Mouse (Mus musculus): ENCODE measurements at regions not wholly inside any gene's neighbourhood (a gene's known extent, or its start where the extent isn't known, plus 50 kb on each side); places are given as distances from the start of the nearest gene placed in this dataset.

DNA sequence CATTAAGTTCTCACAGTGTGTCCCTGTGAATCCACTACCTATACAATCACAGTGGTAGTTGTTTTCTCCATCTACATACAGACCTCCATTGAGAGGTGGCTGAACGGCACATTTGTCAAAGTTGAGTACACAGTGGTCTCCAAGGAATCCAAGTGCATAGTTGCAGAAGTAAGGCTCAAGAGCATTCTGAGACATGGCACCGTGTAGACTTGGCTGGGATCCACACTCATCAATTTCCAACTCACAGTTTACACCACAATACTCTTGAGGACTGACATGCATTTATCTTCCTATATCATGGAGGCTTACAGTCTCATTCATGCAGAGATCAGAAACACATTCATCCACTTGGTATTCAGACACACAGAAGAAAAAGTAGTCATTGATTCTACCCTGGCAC lies 2122.2 kb downstream of the 9330182O14Rik start:
- H3K27ac ChIP-seq, result no peak overlapping the region
- no peaks in the 10 kb centered on the region for H3K36me3 ChIP-seq
- no peaks in the 10 kb centered on the region for H3K9me3 ChIP-seq
- no peak overlapping the region for H3K4me3 ChIP-seq (replicated peaks)
- 80% methylated on average over 2 of the region's 2 CpGs for WGBS
- H3K4me1 ChIP-seq (replicated peaks), result 0 out of 2 replicates have a peak, but pooled peaks cover 3% of the 10 kb centered on the region
- no peaks in the 10 kb centered on the region for H3K27me3 ChIP-seq (replicated peaks)
- ATAC-seq, result no peak
- H3K9ac ChIP-seq, result no peak overlapping the region
- no peak overlapping the region for H3K4me2 ChIP-seq (replicated peaks)

- Histone ChIP-seq H3K27me3 (replicated peaks) (no peaks in the 10 kb centered on the region), H3K27ac (no peak overlapping the region), H3K4me1 (replicated peaks) (no peaks in the 10 kb centered on the region), H3K4me2 (replicated peaks) (no peak overlapping the region), H3K9ac (no peak overlapping the region), H3K4me3 (replicated peaks) (no peak overlapping the region), H3K36me3 (no peaks in the 10 kb centered on the region), H3K9me3 (no peaks in the 10 kb centered on the region)
- ATAC-seq, result no peak
- 54% methylated on average over 1 of the region's 1 CpGs for WGBS
Observed at GRCm38 (mm10) chr15:42275117-42275516, 2141.0 kb downstream of the 9330182O14Rik start.

- ATAC-seq, result no peak
- Histone ChIP-seq H3K9ac (no peak overlapping the region), H3K4me2 (replicated peaks) (no peak overlapping the region), H3K9me3 (no peaks in the 10 kb centered on the region), H3K4me1 (replicated peaks) (no peaks in the 10 kb centered on the region), H3K36me3 (no peaks in the 10 kb centered on the region), H3K4me3 (replicated peaks) (no peak overlapping the region), H3K27me3 (replicated peaks) (no peaks in the 10 kb centered on the region), H3K27ac (no peak overlapping the region)
- WGBS, result 72% methylated on average over 2 of the region's 2 CpGs
Observed at GRCm38 (mm10) chr15:42277247-42277646, 2143.1 kb downstream of the 9330182O14Rik start.

- Histone ChIP-seq H3K27ac (no peak overlapping the region), H3K9ac (no peak overlapping the region), H3K4me3 (replicated peaks) (no peak overlapping the region), H3K4me2 (replicated peaks) (no peak overlapping the region), H3K27me3 (replicated peaks) (no peaks in the 10 kb centered on the region), H3K4me1 (replicated peaks) (no peaks in the 10 kb centered on the region), H3K36me3 (no peaks in the 10 kb centered on the region), H3K9me3 (no peaks in the 10 kb centered on the region)
- ATAC-seq, result no peak
- WGBS, result 92% methylated on average over 3 of the region's 3 CpGs
Observed at GRCm38 (mm10) chr15:42280810-42281209, 2146.6 kb downstream of the 9330182O14Rik start.

- WGBS, result 14% methylated on average over 4 of the region's 4 CpGs
- Histone ChIP-seq H3K4me1 (replicated peaks) (no peaks in the 10 kb centered on the region), H3K27ac (no peak overlapping the region), H3K27me3 (replicated peaks) (no peaks in the 10 kb centered on the region), H3K36me3 (no peaks in the 10 kb centered on the region), H3K4me3 (replicated peaks) (no peak overlapping the region), H3K9ac (no peak overlapping the region), H3K4me2 (replicated peaks) (no peak overlapping the region), H3K9me3 (no peaks in the 10 kb centered on the region)
- no peak for ATAC-seq
Observed at GRCm38 (mm10) chr15:42296406-42296805, 2162.2 kb downstream of the 9330182O14Rik start.

GRCm38 (mm10) chr15:42297430-42297829 lies 2163.3 kb downstream of the 9330182O14Rik start:
- Histone ChIP-seq H3K36me3 (no peaks in the 10 kb centered on the region), H3K9ac (no peak overlapping the region), H3K27ac (no peak overlapping the region), H3K9me3 (no peaks in the 10 kb centered on the region), H3K4me1 (replicated peaks) (no peaks in the 10 kb centered on the region), H3K27me3 (replicated peaks) (no peaks in the 10 kb centered on the region), H3K4me3 (replicated peaks) (no peak overlapping the region), H3K4me2 (replicated peaks) (no peak overlapping the region)
- ATAC-seq, result no peak

GRCm38 (mm10) chr15:42301956-42302355 lies 2167.8 kb downstream of the 9330182O14Rik start:
- H3K9ac ChIP-seq, result no peak overlapping the region
- no peaks in the 10 kb centered on the region for H3K4me1 ChIP-seq (replicated peaks)
- no peaks in the 10 kb centered on the region for H3K36me3 ChIP-seq
- H3K27ac ChIP-seq, result no peak overlapping the region
- ATAC-seq, result no peak
- 77% methylated on average over 1 of the region's 1 CpGs for WGBS
- no peaks in the 10 kb centered on the region for H3K9me3 ChIP-seq
- no peaks in the 10 kb centered on the region for H3K27me3 ChIP-seq (replicated peaks)
- no peak overlapping the region for H3K4me2 ChIP-seq (replicated peaks)
- H3K4me3 ChIP-seq (replicated peaks), result no peak overlapping the region

- Histone ChIP-seq H3K27ac (no peak overlapping the region), H3K4me3 (replicated peaks) (no peak overlapping the region), H3K9me3 (no peaks in the 10 kb centered on the region), H3K27me3 (replicated peaks) (no peaks in the 10 kb centered on the region), H3K36me3 (no peaks in the 10 kb centered on the region), H3K4me2 (replicated peaks) (no peak overlapping the region), H3K4me1 (replicated peaks) (no peaks in the 10 kb centered on the region), H3K9ac (no peak overlapping the region)
- no peak for ATAC-seq
- WGBS, result 61% methylated on average over 3 of the region's 3 CpGs
Observed at GRCm38 (mm10) chr15:42304097-42304496, 2169.9 kb downstream of the 9330182O14Rik start.

- WGBS, result 59% methylated on average over 5 of the region's 5 CpGs
- no peak overlapping the region for H3K4me2 ChIP-seq (replicated peaks)
- H3K27ac ChIP-seq, result no peak overlapping the region
- ATAC-seq, result no peak
- no peaks in the 10 kb centered on the region for H3K36me3 ChIP-seq
- no peaks in the 10 kb centered on the region for H3K4me1 ChIP-seq (replicated peaks)
- H3K9me3 ChIP-seq, result no peaks in the 10 kb centered on the region
- no peak overlapping the region for H3K4me3 ChIP-seq (replicated peaks)
- H3K27me3 ChIP-seq (replicated peaks), result no peaks in the 10 kb centered on the region
- H3K9ac ChIP-seq, result no peak overlapping the region
Observed at GRCm38 (mm10) chr15:42309586-42309985, 2175.4 kb downstream of the 9330182O14Rik start.

DNA sequence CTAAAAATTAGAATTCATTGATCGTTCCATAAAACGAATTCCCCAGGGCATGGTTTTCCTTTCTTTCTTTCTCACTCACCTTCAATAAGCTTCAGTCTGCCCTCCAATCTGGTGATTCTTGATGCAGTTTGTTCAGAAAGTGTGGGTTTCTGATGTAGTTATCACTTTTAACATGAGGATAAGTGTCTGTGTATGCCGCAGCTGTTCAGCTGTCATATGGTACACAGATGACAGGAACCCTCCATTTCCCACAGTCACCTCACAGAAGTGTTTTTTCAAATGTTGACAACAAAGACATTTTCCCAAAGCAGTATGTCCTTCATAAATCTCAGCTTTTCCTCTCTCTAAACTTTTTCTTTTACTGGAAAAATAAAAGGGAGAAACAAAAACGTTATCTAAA lies 2177.0 kb downstream of the 9330182O14Rik start:
- no peak for ATAC-seq
- Histone ChIP-seq H3K4me1 (replicated peaks) (no peaks in the 10 kb centered on the region), H3K27ac (no peak overlapping the region), H3K4me3 (replicated peaks) (no peak overlapping the region), H3K4me2 (replicated peaks) (no peak overlapping the region), H3K27me3 (replicated peaks) (no peaks in the 10 kb centered on the region), H3K36me3 (no peaks in the 10 kb centered on the region), H3K9ac (no peak overlapping the region), H3K9me3 (no peaks in the 10 kb centered on the region)
- 71% methylated on average over 4 of the region's 4 CpGs for WGBS

DNA sequence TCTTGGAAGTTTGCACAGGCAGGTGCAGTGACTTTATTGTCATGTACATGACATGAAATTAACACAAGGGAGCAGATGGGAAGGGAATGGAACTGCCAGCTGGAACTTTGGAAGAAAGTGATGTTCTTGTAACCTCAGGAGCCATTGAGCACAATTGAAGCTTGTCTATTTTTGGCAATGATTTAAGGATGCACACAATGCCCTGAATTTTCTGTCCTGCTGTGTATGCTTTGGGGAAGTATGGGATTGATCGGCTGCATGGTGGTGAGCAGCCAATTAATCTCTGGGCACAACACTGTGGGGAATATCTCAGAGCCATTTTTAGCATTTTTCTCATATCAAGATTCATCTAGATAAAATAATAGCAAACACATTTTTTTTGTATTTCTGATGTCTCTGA lies 2186.2 kb downstream of the 9330182O14Rik start:
- Histone ChIP-seq H3K36me3 (no peaks in the 10 kb centered on the region), H3K9me3 (no peaks in the 10 kb centered on the region), H3K4me3 (replicated peaks) (no peak overlapping the region), H3K4me1 (replicated peaks) (no peaks in the 10 kb centered on the region), H3K27ac (no peak overlapping the region), H3K4me2 (replicated peaks) (no peak overlapping the region), H3K27me3 (replicated peaks) (no peaks in the 10 kb centered on the region), H3K9ac (no peak overlapping the region)
- 86% methylated on average over 1 of the region's 1 CpGs for WGBS
- no peak for ATAC-seq

- ATAC-seq, result no peak
- Histone ChIP-seq H3K36me3 (no peaks in the 10 kb centered on the region), H3K9me3 (no peaks in the 10 kb centered on the region), H3K27me3 (replicated peaks) (no peaks in the 10 kb centered on the region), H3K9ac (no peak overlapping the region), H3K4me1 (replicated peaks) (no peaks in the 10 kb centered on the region), H3K4me3 (replicated peaks) (no peak overlapping the region), H3K4me2 (replicated peaks) (no peak overlapping the region), H3K27ac (no peak overlapping the region)
- 94% methylated on average over 1 of the region's 1 CpGs for WGBS
Observed at GRCm38 (mm10) chr15:42322940-42323339, 2188.8 kb downstream of the 9330182O14Rik start.

- H3K27ac ChIP-seq, result no peak overlapping the region
- H3K4me3 ChIP-seq (replicated peaks), result no peak overlapping the region
- no peaks in the 10 kb centered on the region for H3K4me1 ChIP-seq (replicated peaks)
- H3K9me3 ChIP-seq, result no peaks in the 10 kb centered on the region
- H3K36me3 ChIP-seq, result no peaks in the 10 kb centered on the region
- 66% methylated on average over 4 of the region's 4 CpGs for WGBS
- no peak overlapping the region for H3K4me2 ChIP-seq (replicated peaks)
- no peak overlapping the region for H3K9ac ChIP-seq
- no peaks in the 10 kb centered on the region for H3K27me3 ChIP-seq (replicated peaks)
- no peak for ATAC-seq
Observed at GRCm38 (mm10) chr15:42325221-42325620, 2191.1 kb downstream of the 9330182O14Rik start.

DNA sequence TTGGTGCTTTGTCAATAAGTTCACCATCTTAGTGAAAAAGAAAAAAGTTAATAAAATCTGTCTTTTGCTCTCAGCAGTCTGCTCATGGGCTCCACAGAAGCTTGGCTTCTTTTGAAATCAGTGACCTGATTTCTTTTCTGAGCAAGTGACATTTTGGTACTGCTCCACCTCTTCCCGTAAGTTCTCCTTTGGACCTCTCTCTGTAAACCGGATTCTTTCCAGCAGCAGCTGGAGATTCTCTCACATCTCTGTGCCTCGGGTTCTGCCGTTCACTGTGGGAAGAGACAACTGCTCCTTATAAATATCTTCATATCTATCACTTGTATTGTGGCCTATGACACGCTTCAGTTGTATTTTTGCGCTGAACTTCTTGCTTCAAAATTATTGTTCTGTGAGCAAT lies 2194.4 kb downstream of the 9330182O14Rik start:
- H3K4me3 ChIP-seq (replicated peaks), result no peak overlapping the region
- no peaks in the 10 kb centered on the region for H3K9me3 ChIP-seq
- no peaks in the 10 kb centered on the region for H3K36me3 ChIP-seq
- H3K27ac ChIP-seq, result no peak overlapping the region
- no peak overlapping the region for H3K9ac ChIP-seq
- H3K27me3 ChIP-seq (replicated peaks), result no peaks in the 10 kb centered on the region
- no peak for ATAC-seq
- 64% methylated on average over 6 of the region's 6 CpGs for WGBS
- no peaks in the 10 kb centered on the region for H3K4me1 ChIP-seq (replicated peaks)
- H3K4me2 ChIP-seq (replicated peaks), result no peak overlapping the region
